Mouse (Mus musculus): ENCODE data around the gene Akna. TPM values are rescaled to one million over a fixed set of nuclear protein-coding genes. Genes with fewer than 3 reads are reported as not detected.

The Akna gene
- polyA plus RNA-seq, 1 experiment from 2014 or later = 9.6 TPM

GRCm38 (mm10) chr4:63430357-63430756, 27.2 kb upstream of the Akna start:
- H3K27me3 ChIP-seq = no peaks in the 10 kb centered on the region

DNA sequence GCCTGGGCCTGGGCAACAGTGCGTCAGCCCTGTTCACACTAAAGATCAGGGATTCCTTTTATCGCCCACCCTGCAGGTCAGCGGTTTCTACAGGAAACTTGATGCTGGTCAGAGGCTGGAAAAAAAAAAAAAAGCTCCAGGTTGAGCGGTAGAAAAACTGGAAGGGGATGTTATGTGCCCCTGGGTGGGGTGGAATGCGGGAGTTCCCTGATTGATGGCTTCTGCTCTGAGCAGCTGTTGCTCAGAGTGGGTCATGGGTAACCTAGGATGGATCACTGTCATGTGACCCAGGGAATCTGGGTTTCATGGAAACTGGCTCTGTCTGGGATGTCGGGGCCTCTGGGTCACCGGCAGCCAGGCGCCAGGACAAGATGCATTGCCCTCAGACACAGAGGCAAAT, 23.2 kb upstream of the Akna start:
- no peak overlapping the region for H3K4me3 ChIP-seq (replicated peaks)
- H3K4me1 ChIP-seq = no peaks in the 10 kb centered on the region
- H3K36me3 ChIP-seq = no peaks in the 10 kb centered on the region
- no peak for ATAC-seq (ENCODE audit: insufficient number of reproducible peaks, low FRiP score, low TSS enrichment, low read depth)
- H3K27ac ChIP-seq (replicated peaks) = no peak overlapping the region
- H3K9me3 ChIP-seq (replicated peaks) = no peaks in the 10 kb centered on the region
- no peak overlapping the region for H3K9ac ChIP-seq
- H3K27me3 ChIP-seq = no peaks in the 10 kb centered on the region
- WGBS = 53% methylated on average over 8 of the region's 8 CpGs
- no peak overlapping the region for H3K4me2 ChIP-seq (replicated peaks)

More at GRCm38 (mm10) chr4:63430357-63430756, 27.2 kb upstream of the Akna start:
- H3K9ac ChIP-seq = no peak overlapping the region
- no peak for ATAC-seq (ENCODE audit: insufficient number of reproducible peaks, low FRiP score, low TSS enrichment, low read depth)
- peaks cover 4% of the 10 kb centered on the region; the same call in 1 of the 2 replicates for H3K36me3 ChIP-seq
- 46% methylated on average over 3 of the region's 3 CpGs for WGBS
- no peaks in the 10 kb centered on the region for H3K9me3 ChIP-seq (replicated peaks)
- no peak overlapping the region for H3K27ac ChIP-seq (replicated peaks)
- H3K4me2 ChIP-seq (replicated peaks) = no peak overlapping the region
- H3K4me1 ChIP-seq = no peaks in the 10 kb centered on the region
- no peak overlapping the region for H3K4me3 ChIP-seq (replicated peaks)

- ATAC-seq (ENCODE audit: insufficient number of reproducible peaks, low FRiP score, low TSS enrichment, low read depth) = no peak
- no peak overlapping the region for H3K9ac ChIP-seq
Observed at GRCm38 (mm10) chr4:63423811-63424210, 20.7 kb upstream of the Akna start.

GRCm38 (mm10) chr4:63423231-63423630, 20.1 kb upstream of the Akna start:
- no peak for ATAC-seq (ENCODE audit: insufficient number of reproducible peaks, low FRiP score, low TSS enrichment, low read depth)
- Histone ChIP-seq H3K4me3 (replicated peaks) (no peak overlapping the region), H3K27me3 (no peaks in the 10 kb centered on the region), H3K4me1 (peaks cover 6% of the 10 kb centered on the region; the same call in 1 of the 2 replicates), H3K36me3 (no peaks in the 10 kb centered on the region), H3K27ac (replicated peaks) (no peak overlapping the region), H3K4me2 (replicated peaks) (no peak overlapping the region), H3K9me3 (replicated peaks) (no peaks in the 10 kb centered on the region), H3K9ac (no peak overlapping the region)
- 73% methylated on average over 1 of the region's 1 CpGs for WGBS

More at GRCm38 (mm10) chr4:63423811-63424210, 20.7 kb upstream of the Akna start:
- Histone ChIP-seq H3K27me3 (no peaks in the 10 kb centered on the region), H3K9me3 (replicated peaks) (no peaks in the 10 kb centered on the region), H3K27ac (replicated peaks) (no peak overlapping the region), H3K4me3 (replicated peaks) (no peak overlapping the region), H3K4me1 (peaks cover 6% of the 10 kb centered on the region; the same call in 1 of the 2 replicates), H3K36me3 (no peaks in the 10 kb centered on the region), H3K4me2 (replicated peaks) (no peak overlapping the region)
- 34% methylated on average over 5 of the region's 5 CpGs for WGBS

GRCm38 (mm10) chr4:63420143-63420920, 17.2 kb upstream of the Akna start:
- H3K27me3 ChIP-seq = no peaks in the 10 kb centered on the region
- no peak overlapping the region for H3K4me3 ChIP-seq (replicated peaks)
- H3K36me3 ChIP-seq = no peaks in the 10 kb centered on the region
- WGBS = 51% methylated on average over 14 of the region's 14 CpGs
- H3K9ac ChIP-seq = no peak overlapping the region
- ATAC-seq (ENCODE audit: insufficient number of reproducible peaks, low FRiP score, low TSS enrichment, low read depth) = no peak
- H3K4me1 ChIP-seq = peaks cover 11% of the 10 kb centered on the region; the same call in 1 of the 2 replicates
- no peak overlapping the region for H3K27ac ChIP-seq (replicated peaks)
- H3K9me3 ChIP-seq (replicated peaks) = no peaks in the 10 kb centered on the region
- H3K4me2 ChIP-seq (replicated peaks) = no peak overlapping the region

GRCm38 (mm10) chr4:63418270-63418669, 15.1 kb upstream of the Akna start:
- ATAC-seq (ENCODE audit: insufficient number of reproducible peaks, low FRiP score, low TSS enrichment, low read depth) = no peak
- Histone ChIP-seq H3K36me3 (no peaks in the 10 kb centered on the region), H3K27ac (replicated peaks) (no peak overlapping the region), H3K4me1 (peaks cover 11% of the 10 kb centered on the region; the same call in 1 of the 2 replicates), H3K4me2 (replicated peaks) (no peak overlapping the region), H3K9ac (no peak overlapping the region), H3K9me3 (replicated peaks) (no peaks in the 10 kb centered on the region), H3K4me3 (replicated peaks) (no peak overlapping the region), H3K27me3 (no peaks in the 10 kb centered on the region)
- WGBS = 82% methylated on average over 9 of the region's 11 CpGs

GRCm38 (mm10) chr4:63417318-63417957, 14.3 kb upstream of the Akna start:
- WGBS = 20% methylated on average over 9 of the region's 9 CpGs
- ATAC-seq (ENCODE audit: insufficient number of reproducible peaks, low FRiP score, low TSS enrichment, low read depth) = peak; percentile 26; the same call in 1 of the 2 replicates
- Histone ChIP-seq H3K27me3 (no peaks in the 10 kb centered on the region), H3K36me3 (no peaks in the 10 kb centered on the region), H3K9me3 (replicated peaks) (no peaks in the 10 kb centered on the region), H3K9ac (no peak overlapping the region), H3K27ac (replicated peaks) (no peak overlapping the region), H3K4me1 (peaks cover 11% of the 10 kb centered on the region; the same call in 1 of the 2 replicates), H3K4me3 (replicated peaks) (no peak overlapping the region), H3K4me2 (replicated peaks) (no peak overlapping the region)

GRCm38 (mm10) chr4:63414951-63415350, 11.8 kb upstream of the Akna start:
- ATAC-seq (ENCODE audit: insufficient number of reproducible peaks, low FRiP score, low TSS enrichment, low read depth) = no peak
- no peaks in the 10 kb centered on the region for H3K36me3 ChIP-seq
- peaks cover 13% of the 10 kb centered on the region for H3K4me1 ChIP-seq
- H3K4me3 ChIP-seq (replicated peaks) = no peak overlapping the region
- no peaks in the 10 kb centered on the region for H3K9me3 ChIP-seq (replicated peaks)
- no peaks in the 10 kb centered on the region for H3K27me3 ChIP-seq
- no peak overlapping the region for H3K4me2 ChIP-seq (replicated peaks)
- WGBS = 66% methylated on average over 5 of the region's 5 CpGs
- no peak overlapping the region for H3K27ac ChIP-seq (replicated peaks)
- H3K9ac ChIP-seq = no peak overlapping the region

- Histone ChIP-seq H3K9me3 (replicated peaks) (no peaks in the 10 kb centered on the region), H3K9ac (no peak overlapping the region), H3K36me3 (no peaks in the 10 kb centered on the region), H3K4me2 (replicated peaks) (no peak overlapping the region), H3K4me3 (replicated peaks) (no peak overlapping the region), H3K27me3 (no peaks in the 10 kb centered on the region), H3K27ac (replicated peaks) (no peak overlapping the region), H3K4me1 (peaks cover 30% of the 10 kb centered on the region)
- 54% methylated on average over 5 of the region's 5 CpGs for WGBS
- ATAC-seq (ENCODE audit: insufficient number of reproducible peaks, low FRiP score, low TSS enrichment, low read depth) = no peak
Observed at GRCm38 (mm10) chr4:63411222-63411621, 8.1 kb upstream of the Akna start.

- H3K9ac ChIP-seq = 0 out of 2 replicates have a peak overlapping the region, but pooled peaks have one; percentile 21
- peak overlapping the region; percentile 100 for H3K4me2 ChIP-seq (replicated peaks)
- under 1% methylated on average over 19 of the region's 19 CpGs for WGBS
- no peaks in the 10 kb centered on the region for H3K9me3 ChIP-seq (replicated peaks)
- peak overlapping the region; percentile 63; the same call in 1 of the 2 replicates for H3K27ac ChIP-seq (replicated peaks)
- peak overlapping the region; percentile 65 for H3K4me3 ChIP-seq (replicated peaks)
- ATAC-seq (ENCODE audit: insufficient number of reproducible peaks, low FRiP score, low TSS enrichment, low read depth) = peak; percentile 89
- H3K36me3 ChIP-seq = no peaks in the 10 kb centered on the region
- H3K4me1 ChIP-seq = peaks cover 34% of the 10 kb centered on the region
- H3K27me3 ChIP-seq = no peaks in the 10 kb centered on the region
Observed at GRCm38 (mm10) chr4:63410583-63410934, 7.4 kb upstream of the Akna start.

DNA sequence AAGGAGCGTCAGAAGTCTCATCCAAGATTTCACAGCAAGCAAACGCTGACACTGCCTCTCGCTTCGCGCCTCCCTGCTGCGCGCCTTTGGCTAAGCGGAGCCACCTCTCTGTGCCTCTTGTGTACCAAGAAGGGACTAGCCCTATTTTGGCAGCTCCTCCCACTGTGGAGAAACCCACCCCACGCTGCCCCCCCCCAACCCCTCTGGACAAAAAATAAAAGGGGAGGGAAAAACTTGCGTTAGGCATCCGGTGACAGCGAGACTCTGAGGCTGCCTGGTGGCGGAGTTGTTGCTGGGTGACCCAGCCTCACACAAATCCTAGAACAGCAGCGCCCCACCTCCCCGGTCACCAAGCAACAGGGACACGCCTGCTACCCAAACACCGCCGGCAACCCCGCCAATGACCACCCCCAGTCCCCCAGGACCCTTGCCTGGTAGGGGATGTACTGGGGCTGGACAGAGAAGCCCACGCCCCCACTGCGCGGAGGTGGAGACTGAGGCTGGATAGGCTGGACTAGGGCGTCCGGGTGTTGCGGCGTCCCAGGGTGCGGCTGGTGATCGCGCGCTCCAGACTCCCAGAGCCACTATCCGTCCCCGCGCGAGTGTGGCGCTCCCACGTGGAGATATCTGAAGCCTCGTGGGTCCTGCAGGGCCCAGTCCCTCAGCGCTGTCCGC, 6.9 kb upstream of the Akna start:
- peak overlapping the region; percentile 21; the same call in 1 of the 2 replicates for H3K9ac ChIP-seq
- no peaks in the 10 kb centered on the region for H3K27me3 ChIP-seq
- peaks cover 39% of the 10 kb centered on the region for H3K4me1 ChIP-seq
- H3K36me3 ChIP-seq = no peaks in the 10 kb centered on the region
- H3K4me3 ChIP-seq (replicated peaks) = peak overlapping the region; percentile 65
- H3K4me2 ChIP-seq (replicated peaks) = peak overlapping the region; percentile 100
- peak; percentile 81 for ATAC-seq (ENCODE audit: insufficient number of reproducible peaks, low FRiP score, low TSS enrichment, low read depth)
- WGBS = under 1% methylated on average over 39 of the region's 39 CpGs
- no peaks in the 10 kb centered on the region for H3K9me3 ChIP-seq (replicated peaks)
- H3K27ac ChIP-seq (replicated peaks) = peak overlapping the region; percentile 63; the same call in 1 of the 2 replicates

All from embryonic facial prominence, embryonic 15.5 days (tissue).